Mouse (Mus musculus): ENCODE measurements around the gene Wif1.

Wif1 gene

DNA sequence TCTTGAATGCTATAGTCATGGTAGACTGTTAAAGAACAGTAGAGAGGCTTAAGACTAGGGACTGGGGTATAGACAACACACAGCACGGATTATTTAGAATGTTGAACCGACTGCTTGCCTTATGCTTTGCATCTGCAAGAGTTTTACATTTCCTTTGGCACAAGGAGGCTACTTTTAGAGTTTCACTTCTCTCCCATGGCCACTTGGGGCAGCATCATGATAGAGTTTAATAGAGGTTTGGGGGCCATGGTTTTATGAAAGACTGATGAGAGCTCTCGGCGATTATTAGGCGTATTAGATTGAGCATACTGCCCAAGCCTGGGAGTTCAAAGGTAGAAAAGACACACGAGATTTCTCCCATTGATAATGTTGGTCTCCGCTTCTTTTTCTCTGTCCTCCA is 37.0 kb downstream of the Wif1 start:
- DNase-seq (ENCODE audit: low read depth, low spot score): peak; percentile 36

DNA sequence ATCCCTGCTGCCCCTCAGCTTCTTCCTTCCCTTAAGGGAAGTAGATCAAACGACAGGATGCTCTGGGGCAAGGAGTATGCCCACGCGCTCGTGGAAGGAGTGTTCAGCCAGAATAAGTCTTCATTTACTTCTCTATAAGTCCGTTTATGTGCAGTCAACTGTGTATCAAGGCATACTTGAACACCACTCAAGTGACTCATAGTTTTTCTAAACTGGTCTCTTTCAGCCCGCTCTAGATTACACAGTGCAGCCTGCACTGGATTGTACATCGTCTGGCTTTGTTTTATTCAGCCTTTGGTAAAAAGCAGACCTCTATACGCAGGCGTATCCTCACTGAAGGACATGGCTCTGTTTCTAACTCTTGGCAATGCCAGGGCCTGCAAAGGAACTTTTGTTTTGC is 46.7 kb downstream of the Wif1 start:
- no peak for DNase-seq (ENCODE audit: low read depth, low spot score)

DNA sequence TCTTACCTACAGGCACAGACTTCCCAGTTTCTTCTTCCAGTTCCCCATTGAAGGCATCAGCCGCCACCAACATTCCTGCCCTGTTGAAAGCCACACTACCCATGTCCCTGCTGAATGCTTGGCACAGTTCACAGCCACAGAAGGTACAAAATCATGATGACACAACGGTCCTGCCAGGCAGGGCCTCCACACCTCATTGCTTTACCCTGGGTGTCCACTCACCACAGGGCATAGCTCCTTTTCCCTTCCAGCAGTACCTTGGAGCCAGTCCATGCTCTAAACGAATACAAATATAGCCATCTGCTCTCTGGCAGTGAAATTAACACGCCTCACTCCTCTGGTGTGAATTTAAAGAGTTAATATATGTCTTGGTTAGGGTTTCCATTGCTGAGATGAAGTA is 49.1 kb downstream of the Wif1 start:
- no peak for DNase-seq (ENCODE audit: low read depth, low spot score)

DNA sequence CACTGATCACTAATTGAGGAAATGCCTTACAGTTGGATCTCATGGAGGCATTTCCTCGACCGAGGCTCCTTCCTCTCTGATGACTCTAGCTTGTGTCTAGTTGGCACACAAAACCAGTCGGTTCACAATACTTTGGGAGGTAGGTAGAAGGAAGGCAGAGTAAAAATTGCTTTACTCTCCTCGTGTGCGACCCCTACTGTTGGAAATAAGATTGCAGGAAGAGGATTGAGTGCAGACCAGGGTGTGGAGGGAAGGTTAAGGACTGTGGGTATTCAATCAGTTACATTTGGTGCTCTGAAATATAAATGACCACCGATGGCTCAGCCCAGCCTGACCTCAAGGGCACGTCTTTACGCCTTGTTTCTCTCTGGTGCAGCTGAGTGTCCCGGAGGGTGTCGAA is 49.8 kb downstream of the Wif1 start:
- peak; percentile 46 for DNase-seq (ENCODE audit: low read depth, low spot score)

DNA sequence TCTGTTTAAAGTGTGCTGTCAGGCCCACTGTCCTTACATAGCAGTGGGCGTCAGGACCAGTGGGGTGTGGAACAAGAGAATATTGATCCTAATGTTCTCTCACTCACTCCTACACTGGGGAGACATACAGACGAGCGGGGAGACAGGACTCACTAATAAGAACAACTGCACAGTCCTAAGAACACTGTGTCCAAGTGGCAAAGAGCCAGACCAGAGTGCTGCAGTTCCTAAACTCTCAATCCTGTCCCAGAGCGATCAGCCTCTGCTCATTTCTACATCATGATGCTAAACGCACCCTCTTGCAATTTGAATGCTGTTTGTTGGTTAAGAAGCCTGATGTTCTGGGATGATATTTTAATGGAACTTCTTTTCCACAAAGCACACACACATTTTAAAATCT is 54.9 kb downstream of the Wif1 start:
- no peak for DNase-seq (ENCODE audit: low read depth, low spot score)

DNA sequence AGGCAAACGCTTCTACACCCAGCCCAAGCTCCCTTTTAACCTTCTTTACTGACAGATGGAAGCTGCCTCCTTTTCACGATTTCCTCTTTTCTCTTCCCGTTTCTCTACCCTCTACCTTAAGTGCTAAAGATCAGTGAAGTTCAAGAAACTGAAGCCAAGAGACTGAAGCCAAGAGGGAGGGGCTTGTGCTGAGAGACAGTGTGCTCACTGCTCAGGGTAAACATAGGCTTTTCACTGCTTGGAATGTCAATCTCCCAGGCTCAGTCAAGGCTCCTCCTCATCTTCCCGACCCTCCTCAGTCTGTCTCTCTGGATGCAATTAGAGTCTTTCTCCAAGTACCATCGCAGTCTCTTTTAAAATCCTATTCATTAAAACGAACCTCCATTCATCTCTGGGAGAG is 55.6 kb downstream of the Wif1 start:
- peak; percentile 69 for DNase-seq (ENCODE audit: low read depth, low spot score)

DNA sequence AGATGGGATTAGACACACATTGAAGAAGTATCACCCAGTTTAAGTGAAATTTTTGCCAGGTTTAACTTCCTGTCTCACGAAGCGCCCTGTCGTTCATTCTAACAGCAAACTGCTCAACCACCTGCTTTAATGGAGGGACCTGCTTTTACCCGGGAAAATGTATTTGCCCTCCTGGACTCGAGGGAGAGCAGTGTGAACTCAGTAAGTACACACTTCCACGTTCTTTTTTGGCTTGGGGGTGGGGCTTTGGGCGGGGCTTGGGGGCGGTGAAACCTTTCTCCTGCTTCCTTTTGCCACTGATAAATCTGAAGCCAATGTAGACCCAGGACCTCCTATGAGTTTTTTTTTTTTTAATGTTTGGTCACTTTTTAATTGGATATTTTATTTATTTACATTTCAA is 56.2 kb downstream of the Wif1 start:
- peak; percentile 62 for DNase-seq (ENCODE audit: low read depth, low spot score)

DNA sequence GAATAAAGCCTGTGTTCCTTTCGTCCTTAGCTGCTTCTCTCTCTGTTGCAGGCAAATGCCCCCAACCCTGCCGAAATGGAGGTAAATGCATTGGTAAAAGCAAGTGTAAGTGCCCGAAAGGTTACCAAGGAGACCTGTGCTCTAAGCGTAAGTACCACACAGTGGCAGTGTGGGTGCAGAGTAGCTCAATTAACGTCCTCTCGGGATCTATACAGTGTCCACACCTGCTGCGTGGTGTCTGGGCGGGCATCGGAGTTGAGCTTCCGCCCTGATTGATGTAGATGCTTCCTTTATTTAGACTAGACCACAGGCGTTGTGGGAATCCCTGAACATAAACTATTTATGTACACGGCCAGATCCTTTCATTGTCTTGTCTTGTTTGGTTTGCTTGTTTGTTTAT is 62.2 kb downstream of the Wif1 start:
- DNase-seq (ENCODE audit: low read depth, low spot score): no peak

DNA sequence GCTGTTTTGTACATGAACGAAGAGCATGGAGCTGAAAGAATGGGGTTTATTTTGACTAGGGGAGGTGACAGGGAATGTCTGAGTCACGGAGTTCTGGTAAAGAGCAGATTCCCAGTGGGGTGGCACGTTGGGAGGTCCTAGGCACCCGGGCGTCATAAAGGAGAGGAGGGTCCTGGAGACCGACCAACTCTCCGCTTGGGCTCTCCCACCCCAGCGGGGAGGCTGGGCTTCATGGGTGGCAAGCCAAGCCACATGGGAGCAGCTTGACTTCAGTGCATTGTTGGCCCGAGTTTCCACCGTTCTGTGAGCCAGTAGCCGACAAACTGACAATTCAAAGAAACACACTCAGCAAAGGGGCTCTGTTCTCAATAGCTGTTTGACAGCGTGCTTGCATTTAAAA is 64.5 kb downstream of the Wif1 start:
- DNase-seq (ENCODE audit: low read depth, low spot score): no peak

DNA sequence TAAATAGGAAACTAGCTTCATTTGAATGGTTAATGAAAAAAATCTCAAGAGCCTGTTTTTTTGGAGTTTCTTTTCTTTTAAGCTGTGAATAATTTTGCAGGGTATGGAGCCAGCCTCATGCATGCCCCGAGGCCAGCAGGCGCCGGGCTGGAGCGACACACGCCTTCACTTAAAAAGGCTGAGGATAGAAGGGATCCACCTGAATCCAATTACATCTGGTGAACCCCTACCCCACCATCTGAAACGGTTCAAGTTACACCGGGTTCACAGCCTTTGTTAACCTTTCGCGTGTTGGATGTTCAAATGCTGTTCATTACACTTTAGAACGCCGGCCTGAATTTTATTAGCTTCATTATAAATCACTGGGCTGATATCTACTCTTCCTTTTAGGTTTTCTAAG is 65.9 kb downstream of the Wif1 start:
- DNase-seq (ENCODE audit: low read depth, low spot score): no peak

DNA sequence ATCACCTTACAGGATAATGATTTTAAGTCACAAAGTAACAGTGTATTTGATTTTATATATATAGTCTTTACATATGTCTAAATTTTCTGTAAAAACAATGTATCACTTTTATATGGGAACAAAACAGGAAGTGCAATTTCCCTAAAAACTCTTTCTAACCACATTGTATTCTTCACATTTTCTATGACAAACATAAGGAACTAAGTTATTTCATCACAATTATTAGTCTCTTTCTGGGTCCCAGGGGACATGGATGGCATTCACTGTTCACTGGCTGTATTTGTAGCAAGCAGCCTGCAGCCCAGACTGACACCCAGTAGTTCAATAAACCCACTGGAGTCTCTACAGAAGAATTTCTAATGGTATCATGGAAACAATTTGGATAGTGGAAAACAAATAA is 82.4 kb downstream of the Wif1 start:
- no peak for DNase-seq (ENCODE audit: low read depth, low spot score)

DNA sequence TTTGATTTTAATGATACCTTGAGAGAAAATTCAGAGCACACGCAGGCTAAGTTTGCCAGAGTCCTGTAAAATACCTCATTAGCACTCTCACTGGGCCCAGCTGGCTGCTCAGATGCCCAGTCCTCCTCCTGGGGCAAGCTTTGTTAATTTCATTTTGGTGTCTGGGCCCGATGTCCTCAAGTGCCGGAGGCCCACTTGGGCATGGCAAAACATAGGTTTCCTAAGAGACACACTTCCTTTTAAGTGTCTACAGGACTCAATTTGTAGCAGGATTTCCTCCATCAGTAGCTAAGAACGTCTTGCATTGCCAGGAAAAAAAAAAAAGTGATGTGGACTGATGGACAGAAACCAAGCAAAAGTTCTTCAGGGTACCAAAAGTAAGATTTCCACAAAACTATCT is 82.9 kb downstream of the Wif1 start:
- DNase-seq (ENCODE audit: low read depth, low spot score): no peak

DNA sequence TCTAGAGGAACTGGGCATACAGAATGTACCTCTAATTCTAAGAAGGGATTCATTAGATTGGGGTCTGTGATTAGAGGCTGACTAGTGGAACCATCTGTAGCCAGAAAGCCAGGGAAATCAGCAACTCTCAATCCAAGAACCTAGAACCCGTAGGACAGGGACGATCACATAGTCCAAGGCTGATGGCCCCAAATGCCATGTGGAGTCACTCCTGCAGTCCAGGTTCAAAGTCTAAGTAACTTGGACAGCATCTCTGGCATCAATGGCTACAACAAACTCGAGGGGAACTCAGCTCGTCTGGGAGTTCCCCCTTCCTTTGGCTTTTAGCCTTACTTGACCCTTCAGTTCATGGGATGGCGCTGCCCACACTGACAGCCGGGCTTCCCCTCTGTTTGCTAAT is 87.0 kb downstream of the Wif1 start:
- DNase-seq (ENCODE audit: low read depth, low spot score): no peak

DNA sequence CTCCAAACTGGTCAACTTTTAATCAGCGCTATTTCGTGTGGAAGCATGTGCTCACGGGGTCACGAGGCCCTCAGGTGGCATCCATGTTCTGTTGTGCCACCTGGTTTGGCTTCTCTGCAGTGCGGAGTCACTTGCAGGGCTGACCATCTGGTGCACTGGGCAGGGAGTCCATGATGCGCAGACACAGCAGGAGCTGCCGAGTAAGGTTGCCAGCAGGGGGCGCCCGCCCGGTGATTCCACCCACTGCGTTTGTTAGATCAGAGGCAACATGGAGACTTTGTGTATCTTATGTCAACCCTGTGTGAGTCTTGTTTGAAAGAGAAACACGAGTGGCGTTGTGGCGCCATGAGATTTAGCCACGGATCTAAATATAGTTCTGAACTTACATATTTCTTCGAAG is 90.7 kb downstream of the Wif1 start:
- peak; percentile 37 for DNase-seq (ENCODE audit: low read depth, low spot score)

DNA sequence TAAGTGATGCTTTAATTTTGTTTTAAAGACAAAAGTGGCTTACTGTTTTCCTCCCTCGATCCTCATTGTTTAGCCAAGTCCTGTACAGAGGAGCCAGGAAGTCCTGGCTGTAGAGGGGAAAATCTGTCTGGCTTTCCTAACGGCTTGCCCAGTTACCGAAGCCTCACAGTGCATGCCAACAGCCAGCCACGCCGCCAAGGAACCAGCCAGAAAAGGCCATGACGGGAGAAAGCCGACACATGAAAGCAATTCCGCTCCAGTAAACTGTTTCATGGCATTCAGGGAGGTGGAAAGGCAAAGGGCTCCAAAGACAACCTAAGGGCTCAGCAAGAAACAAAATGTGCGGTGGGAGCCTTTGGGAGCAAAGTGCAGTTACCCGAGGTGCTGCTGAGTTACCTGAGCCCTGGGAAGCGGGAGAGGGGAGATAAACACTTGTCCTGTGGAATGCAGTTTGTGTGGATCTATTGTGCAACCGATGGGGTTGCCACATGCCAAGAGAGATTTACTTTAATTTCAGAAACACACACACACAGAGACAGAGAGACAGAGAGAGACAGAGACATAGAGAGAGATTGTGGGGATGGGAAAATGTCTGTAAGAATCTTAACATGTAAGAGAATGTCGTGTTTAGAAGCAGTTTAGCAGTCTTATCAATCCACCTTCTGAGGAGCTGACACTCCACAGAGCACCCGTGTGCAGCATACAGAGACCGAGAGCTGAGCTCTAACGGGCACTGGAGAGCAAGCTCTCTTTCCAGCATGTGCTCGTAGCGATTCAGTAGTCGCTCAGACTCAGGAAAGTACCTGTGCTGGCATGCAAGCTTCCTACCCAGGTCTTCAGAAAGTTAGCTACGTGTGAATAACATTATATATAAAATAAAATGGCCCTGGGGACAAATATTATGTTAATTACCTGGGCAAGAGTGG is 95.5 kb downstream of the Wif1 start:
- DNase-seq (ENCODE audit: low read depth, low spot score): no peak

All from ZHBTc4 (cell line).